Mouse (Mus musculus): Measurements from ENCODE around the gene Foxl1. TPM values are rescaled to one million over a fixed set of nuclear protein-coding genes. Genes with fewer than 3 reads are reported as not detected.

Gene Foxl1
- total RNA-seq, 2 experiments from 2014 or later = 0.10 to 0.18 TPM

GRCm38 (mm10) chr8:121093496-121093895, 34.2 kb upstream of the Foxl1 start:
- no peak for DNase-seq

DNA sequence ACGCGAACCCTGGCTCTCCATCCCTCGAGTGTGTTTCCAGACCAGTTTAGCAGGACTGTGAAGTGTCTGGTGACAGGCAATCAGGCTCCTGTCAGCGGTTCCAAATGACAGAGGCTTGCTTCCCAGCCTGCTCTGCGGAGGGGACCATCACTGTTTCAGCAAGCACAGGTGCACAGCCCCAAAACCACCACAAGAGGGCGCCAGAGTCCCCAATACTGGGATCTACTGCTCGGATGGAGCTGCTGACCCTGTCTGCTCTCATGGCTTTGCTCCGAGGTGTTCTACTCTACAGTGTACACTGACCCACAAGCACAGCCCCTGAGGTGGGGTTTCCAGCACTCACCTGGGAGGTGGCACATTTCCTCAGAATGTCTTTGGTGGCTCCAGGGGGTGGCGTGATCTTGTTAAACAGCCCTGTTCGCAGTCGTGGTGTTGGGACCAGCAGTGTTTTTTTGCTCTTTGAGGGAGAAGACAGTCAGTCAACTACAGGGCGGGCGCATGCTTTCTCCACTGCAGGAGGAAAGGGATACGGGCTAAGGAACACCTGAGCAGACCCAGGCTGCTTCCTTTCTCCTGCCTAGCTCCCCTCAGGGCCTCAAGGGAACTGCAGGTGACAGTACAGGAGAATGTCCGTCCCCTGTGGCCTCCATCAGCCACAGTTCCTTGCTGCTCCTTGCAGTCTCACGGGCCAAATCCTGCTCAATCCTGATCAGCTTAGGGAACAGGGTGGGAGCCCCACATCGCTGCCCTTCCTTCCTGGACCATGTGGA, 23.5 kb upstream of the Foxl1 start:
- DNase-seq = peak; percentile 66 to 89

DNA sequence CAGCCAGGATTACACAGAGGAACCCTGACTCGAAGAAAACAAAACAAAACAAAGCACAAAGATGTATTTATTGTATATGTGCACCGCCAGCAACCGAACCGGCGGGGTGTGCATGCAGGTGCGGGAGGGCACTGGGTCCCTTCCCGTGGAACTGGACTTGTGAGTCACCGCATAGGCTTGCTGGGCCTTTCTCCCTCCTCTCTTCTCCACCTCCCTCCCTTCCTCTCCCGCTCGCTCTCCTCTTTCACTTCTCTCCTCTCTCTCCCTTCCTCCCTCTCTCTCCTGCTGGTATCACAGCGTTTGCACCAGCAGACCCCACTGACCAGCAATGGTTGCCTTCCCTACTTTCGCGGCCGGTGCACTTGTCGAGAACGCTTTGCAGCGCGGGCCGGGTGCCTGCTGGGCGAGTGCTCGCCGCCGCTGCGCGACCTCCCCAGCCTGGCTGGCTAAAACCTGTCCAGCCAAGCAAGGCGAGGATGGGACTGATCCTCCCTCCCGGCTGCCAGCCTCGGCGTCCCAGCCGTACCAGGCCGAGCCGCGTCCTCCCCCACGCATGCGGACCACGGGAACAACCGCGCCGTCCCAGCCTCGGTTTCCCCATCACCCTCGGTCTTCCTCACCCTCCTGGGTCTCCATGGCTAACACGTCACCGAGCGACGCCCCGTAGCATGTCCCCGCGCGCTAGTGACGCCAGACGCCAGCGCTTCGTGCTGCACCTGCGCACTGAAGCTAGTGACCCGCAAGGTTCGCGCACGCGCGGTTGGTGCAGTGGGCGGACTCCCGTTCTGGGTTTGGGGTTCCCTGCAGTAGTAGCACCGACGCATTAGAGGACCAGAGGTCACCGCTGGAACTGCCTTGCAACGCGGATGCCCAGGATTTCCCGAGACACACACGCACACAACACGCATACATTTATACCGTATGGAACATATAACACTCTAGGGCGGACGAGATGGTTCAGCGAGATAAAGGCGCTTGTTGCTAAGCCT, 19.8 kb upstream of the Foxl1 start, which contains the start of gene Mthfsd:
Gene Mthfsd (minus strand): TSS at position 725 of the 989 bp plus-strand sequence.
- peak; percentile 99 to 100 for DNase-seq

DNA sequence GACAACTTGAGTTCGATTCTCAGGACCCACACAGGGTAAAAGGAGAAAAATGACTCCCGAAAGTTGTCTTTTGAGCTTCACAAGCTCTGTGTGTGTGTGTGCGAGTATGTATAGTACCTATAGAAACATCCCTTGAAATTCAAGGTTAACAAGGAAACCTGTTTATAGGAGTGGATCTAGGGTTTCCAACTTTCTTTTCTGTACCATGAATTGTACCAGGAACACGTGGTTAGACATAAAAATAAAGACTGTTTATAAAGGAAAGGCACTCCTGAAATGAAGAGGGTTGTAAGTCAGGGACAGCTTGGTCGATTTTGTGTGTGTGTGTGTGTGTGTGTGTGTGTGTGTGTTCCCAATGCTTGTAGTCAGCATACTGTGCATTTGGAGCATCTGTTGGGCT, 19.1 kb upstream of the Foxl1 start:
- no peak for DNase-seq

GRCm38 (mm10) chr8:121111145-121111907, 16.4 kb upstream of the Foxl1 start:
- no peak for DNase-seq

- DNase-seq = peak; percentile 96 to 99
Measured at GRCm38 (mm10) chr8:121113261-121113660, 14.5 kb upstream of the Foxl1 start.

GRCm38 (mm10) chr8:121115136-121115535, 12.6 kb upstream of the Foxl1 start:
- DNase-seq = no peak

- DNase-seq = peak; percentile 92 to 94
Measured at GRCm38 (mm10) chr8:121115948-121116347, 11.8 kb upstream of the Foxl1 start, which contains the start of gene Foxc2. Gene Foxc2 (plus strand): TSS chr8:121116171.

GRCm38 (mm10) chr8:121116591-121117185, 11.1 kb upstream of the Foxl1 start:
- DNase-seq = peak; percentile 39 to 62

GRCm38 (mm10) chr8:121117186-121117651, 10.5 kb upstream of the Foxl1 start:
- DNase-seq = peak in 1 of 2 experiments; percentile 29

DNA sequence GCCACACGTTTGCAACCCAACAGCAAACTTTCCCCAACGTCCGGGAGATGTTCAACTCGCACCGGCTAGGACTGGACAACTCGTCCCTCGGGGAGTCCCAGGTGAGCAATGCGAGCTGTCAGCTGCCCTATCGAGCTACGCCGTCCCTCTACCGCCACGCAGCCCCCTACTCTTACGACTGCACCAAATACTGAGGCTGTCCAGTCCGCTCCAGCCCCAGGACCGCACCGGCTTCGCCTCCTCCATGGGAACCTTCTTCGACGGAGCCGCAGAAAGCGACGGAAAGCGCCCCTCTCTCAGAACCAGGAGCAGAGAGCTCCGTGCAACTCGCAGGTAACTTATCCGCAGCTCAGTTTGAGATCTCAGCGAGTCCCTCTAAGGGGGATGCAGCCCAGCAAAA, 9.8 kb upstream of the Foxl1 start:
- DNase-seq = peak in 1 of 2 experiments; percentile 40

DNA sequence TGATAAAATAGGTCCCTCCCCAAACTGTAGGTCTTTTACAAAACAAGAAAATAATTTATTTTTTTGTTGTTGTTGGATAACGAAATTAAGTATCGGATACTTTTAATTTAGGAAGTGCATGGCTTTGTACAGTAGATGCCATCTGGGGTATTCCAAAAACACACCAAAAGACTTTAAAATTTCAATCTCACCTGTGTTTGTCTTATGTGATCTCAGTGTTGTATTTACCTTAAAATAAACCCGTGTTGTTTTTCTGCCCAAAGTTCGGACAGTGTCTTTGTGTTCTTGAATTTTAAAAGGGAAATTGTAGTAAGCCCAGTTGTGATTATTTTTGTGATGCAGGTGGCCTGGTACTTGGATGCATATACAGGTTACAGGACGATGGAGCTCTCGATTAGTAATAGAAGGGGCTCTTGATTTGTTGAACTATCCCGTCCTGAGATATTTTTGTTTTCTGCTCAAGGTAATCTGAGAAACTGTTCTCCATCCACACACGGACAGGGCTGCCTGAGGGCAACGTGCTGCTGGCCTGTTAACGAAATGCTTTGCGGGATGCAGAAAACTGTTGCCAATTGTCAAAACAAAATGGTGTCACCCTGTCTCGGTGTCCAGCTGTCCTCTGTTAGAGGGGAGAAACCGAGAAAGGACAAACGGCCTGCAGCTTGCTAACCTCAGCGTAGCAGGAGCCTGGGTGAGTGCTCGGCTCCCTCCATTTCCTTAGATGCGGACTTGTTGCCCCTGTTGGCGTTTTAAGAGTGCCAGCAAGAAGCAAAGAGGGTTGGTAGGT, 8.9 kb upstream of the Foxl1 start:
- no peak for DNase-seq

DNA sequence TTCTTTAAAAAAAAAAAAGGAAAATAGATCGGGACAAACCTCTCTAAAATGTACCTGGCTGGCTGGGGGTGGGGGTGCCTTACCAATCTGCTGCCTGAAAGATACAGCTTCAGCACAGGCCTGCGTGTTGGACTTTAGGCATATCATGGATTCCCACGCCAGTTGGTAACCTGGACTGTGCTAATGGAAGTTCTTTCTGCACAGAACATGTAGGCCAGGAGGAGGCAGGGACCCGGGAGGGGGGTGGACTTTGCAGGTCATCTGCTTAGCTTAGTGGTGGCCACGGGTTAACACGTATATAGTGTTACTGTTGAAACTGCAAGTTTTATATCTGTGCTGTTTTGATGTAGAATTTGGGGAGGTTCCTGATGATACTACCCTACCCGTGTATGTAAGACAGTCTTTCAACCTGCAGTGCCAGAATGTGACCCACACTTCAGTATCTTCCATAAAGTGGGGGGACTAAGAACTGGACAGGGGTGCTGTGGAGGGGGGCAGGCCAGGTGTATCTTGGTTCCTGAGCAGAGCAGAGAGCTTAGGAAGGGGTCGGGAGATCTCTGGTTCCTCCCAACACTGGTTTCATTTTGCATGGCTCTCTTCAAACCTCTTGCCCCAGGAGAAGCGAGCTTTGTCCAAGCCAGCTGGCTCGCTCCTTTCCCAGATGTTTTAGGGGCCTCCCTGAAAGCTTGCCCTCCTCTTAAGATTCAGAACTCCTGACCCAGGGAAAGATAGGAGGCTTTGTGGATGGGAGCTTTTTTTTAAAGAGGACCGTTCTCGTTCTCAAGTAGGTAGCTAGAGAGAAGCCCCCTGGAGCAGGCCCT, 7.9 kb upstream of the Foxl1 start:
- no peak for DNase-seq

DNA sequence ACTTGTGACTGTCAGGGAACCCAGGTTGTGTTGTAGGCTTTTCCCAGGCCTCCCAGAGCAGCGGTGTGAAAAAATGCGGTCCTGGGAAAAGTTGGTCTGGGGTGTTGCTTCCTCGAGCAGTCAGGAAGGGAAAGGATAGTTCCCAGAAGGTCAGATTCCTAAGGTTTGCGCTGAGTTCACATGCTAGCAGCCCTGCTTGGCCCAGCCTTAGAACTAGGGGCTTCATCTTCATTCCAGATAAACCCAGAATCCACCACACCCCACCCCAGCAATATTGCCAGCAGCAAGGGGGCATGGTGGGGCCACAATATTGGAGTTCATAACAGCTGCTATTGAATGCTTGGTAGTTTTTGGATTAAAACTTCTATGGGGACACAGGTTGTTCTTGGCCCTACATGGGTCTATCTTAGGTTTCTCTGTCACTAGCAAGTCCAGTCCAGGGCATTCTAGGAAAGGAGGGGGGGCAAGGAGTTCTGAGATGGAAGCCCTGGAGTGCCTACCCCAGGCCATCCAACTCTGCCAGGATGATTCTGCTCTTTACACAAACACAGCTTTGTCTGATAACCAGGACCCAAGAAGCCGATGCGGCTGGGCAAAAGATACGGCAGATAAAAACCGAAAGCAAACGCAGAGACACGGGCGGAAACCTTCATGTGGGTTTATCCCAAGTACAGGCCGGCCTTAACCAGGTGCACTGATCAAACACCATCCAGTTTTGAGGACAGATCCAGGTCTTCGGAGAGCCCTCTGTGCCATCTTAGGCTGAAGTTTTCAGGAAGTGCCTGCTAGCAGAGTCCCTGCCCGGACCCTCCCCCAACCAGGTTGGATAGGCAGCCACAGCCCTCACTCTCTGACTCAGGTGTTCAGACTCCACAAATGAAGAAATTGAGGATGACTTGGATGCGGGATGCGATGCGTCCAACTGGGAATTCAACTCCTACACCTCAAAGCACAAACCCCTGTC, 7.0 kb upstream of the Foxl1 start:
- no peak for DNase-seq

DNA sequence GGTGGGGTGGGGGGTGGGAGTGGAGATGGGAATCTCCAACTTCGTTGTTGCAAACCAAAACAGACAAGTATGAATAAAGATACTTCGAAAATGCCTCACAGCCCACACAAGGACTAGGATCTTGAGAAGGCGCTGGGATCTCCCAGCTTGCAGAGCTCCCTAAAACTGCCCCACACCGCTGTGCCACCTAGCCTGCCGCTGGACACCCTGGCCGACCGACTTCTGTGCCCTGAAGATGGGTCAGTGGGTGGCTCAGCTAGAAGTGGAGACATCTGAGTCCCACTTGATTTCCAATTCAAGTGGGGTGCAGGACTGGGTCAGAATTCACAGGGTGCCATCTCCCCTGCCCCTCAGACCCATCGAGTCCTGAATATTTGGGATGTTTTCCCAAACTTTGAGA, 6.0 kb upstream of the Foxl1 start:
- DNase-seq = no peak

DNA sequence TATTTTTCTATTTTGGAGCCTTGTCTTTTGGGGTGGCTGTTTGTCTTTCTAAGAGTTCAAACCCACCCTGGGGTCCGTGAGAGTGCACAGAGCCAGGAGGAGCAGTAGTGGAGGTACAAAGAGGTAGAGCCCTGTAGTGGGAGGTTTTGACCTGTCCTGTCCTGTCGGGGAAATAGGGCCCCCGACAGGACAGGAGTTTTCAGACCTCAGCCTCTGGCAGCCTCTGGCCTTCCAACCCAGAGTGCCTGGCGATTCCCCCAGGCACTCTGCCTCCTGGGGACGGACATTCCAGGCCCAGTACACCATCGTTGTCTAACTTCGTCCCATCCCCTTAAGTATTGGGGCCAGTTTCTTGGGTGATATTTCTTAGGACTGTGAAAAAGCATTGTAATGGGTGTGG, 5.4 kb upstream of the Foxl1 start:
- DNase-seq = no peak

DNA sequence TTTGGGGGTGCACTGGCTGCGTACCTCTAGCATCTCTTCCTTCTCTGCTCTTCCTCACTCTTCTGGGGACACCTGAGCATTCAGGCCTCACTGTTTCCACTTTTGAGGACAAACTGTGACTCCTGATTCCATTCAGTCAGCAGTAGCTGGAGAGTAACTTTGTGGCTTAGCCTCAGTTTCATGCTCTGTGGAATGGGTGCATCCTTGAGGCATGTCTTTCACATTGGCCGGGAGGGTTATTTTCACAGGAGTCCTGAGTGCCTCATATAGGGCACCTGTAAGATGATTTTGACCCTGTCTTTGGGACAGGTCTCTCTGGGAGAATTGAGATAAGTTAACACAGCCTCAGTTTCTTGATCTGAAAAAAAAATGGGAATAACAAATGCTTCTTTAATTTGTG, 4.6 kb upstream of the Foxl1 start:
- DNase-seq = no peak

DNA sequence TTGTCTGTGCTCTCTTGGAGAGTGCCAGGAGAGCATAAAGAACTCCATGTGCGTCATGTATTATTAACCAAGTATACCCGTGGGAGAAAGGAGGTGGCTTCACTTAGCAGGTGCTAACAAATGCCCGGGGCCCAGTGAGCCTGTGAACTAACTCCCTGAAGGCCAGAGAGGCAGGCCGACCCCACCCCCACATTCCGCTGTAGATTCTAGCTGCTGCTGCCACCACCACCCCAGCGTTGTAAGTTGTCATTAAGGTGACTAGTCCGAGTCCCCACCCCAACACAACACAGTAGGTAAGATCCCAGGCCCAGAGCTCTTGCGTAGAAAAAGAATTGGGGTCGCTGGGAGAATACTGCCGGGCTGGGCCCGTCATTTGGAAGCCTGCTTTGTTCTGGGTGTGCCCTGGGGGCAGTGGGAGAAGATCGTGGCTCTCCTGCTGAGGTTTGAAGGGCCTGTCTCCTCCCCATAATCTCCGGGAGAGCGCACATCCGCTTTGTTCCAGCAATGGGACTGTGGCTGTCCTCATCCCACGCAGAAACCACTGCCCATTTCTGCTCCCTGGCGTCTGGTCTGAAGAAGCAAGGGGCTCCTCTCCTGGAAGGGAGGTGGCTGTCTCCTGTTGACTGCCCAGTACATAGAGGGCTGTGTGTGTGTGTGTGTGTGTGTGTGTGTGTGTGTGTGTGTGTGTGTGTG, 3.0 kb upstream of the Foxl1 start:
- DNase-seq = peak; percentile 44 to 45
